Mouse (Mus musculus) embryonic fibroblast, embryonic 13.5 days (primary cell): ENCODE measurements at regions not wholly inside any gene's neighbourhood (a gene's known extent, or its start where the extent isn't known, plus 50 kb on each side); places are given as distances from the start of the nearest gene placed in this dataset.

ENCODE experiments used
- H3K27ac ChIP-seq: 2 replicates; pipeline ENCODE4 v1.5.1; 2012; ENCODE audit warnings: low read length, control low read depth, inconsistent platforms; ENCODE audit not compliant: insufficient read depth
- H3K4me1 ChIP-seq: 2 replicates; pipeline ENCODE4 v1.6.1; 2011; ENCODE audit warnings: low read length; ENCODE audit not compliant: control insufficient read depth, insufficient read depth
- H3K4me3 ChIP-seq: 2 replicates; pipeline ENCODE4 v1.5.1; 2011; ENCODE audit warnings: mild to moderate bottlenecking, control low read depth, low read length; ENCODE audit not compliant: insufficient read depth
- CTCF ChIP-seq: IDR thresholded peaks from 2 replicates; pipeline ENCODE4 v1.5.1; 2011; ENCODE audit warnings: mild to moderate bottlenecking, control low read depth, low read length, moderate library complexity, borderline replicate concordance; ENCODE audit not compliant: insufficient read depth
- POLR2A ChIP-seq: IDR thresholded peaks from 2 replicates; pipeline ENCODE4 v1.6.1; 2011; ENCODE audit warnings: low read depth, mild to moderate bottlenecking, control low read depth, low read length, moderate library complexity

- Histone ChIP-seq H3K27ac (no peak overlapping the region), H3K4me3 (no peak overlapping the region), H3K4me1 (no peaks in the 10 kb centered on the region)
- TF ChIP-seq CTCF: no peak
- no peak for TF ChIP-seq POLR2A
Observed at GRCm38 (mm10) chr4:152961677-152962076, 484.0 kb upstream of the Kcnab2 start.

- no peaks in the 10 kb centered on the region for H3K4me1 ChIP-seq
- no peak for TF ChIP-seq CTCF
- TF ChIP-seq POLR2A: no peak
Observed at GRCm38 (mm10) chr4:152959627-152960230, 482.1 kb upstream of the Kcnab2 start.

GRCm38 (mm10) chr4:152953237-152953974 is 475.7 kb upstream of the Kcnab2 start:
- Histone ChIP-seq H3K27ac (no peak overlapping the region), H3K4me3 (no peak overlapping the region), H3K4me1 (no peaks in the 10 kb centered on the region)
- TF ChIP-seq POLR2A (no peak), CTCF (no peak)

More at GRCm38 (mm10) chr4:152959627-152960230, 482.1 kb upstream of the Kcnab2 start:
- Histone ChIP-seq H3K4me3 (no peak overlapping the region), H3K27ac (no peak overlapping the region)

- no peak overlapping the region for H3K27ac ChIP-seq
- no peaks in the 10 kb centered on the region for H3K4me1 ChIP-seq
- H3K4me3 ChIP-seq: no peak overlapping the region
- TF ChIP-seq POLR2A (no peak), CTCF (no peak)
Observed at GRCm38 (mm10) chr4:152948956-152949355, 471.3 kb upstream of the Kcnab2 start.

- TF ChIP-seq CTCF (no peak), POLR2A (no peak)
- Histone ChIP-seq H3K4me3 (no peak overlapping the region), H3K27ac (no peak overlapping the region), H3K4me1 (no peaks in the 10 kb centered on the region)
Observed at GRCm38 (mm10) chr4:152941159-152941558, 463.5 kb upstream of the Kcnab2 start.

GRCm38 (mm10) chr4:152936614-152937013 is 458.9 kb upstream of the Kcnab2 start:
- Histone ChIP-seq H3K4me1 (no peaks in the 10 kb centered on the region), H3K27ac (no peak overlapping the region), H3K4me3 (no peak overlapping the region)
- TF ChIP-seq POLR2A: no peak
- no peak for TF ChIP-seq CTCF

- TF ChIP-seq CTCF (no peak), POLR2A (no peak)
- no peak overlapping the region for H3K27ac ChIP-seq
- H3K4me3 ChIP-seq: no peak overlapping the region
- H3K4me1 ChIP-seq: no peaks in the 10 kb centered on the region
Observed at GRCm38 (mm10) chr4:152935484-152935883, 457.8 kb upstream of the Kcnab2 start.

GRCm38 (mm10) chr4:152928422-152928985 is 450.8 kb upstream of the Kcnab2 start:
- Histone ChIP-seq H3K27ac (no peak overlapping the region), H3K4me3 (no peak overlapping the region), H3K4me1 (no peaks in the 10 kb centered on the region)
- no peak for TF ChIP-seq CTCF
- TF ChIP-seq POLR2A: no peak

- no peak for TF ChIP-seq POLR2A
- no peak for TF ChIP-seq CTCF
- no peaks in the 10 kb centered on the region for H3K4me1 ChIP-seq
- no peak overlapping the region for H3K27ac ChIP-seq
- no peak overlapping the region for H3K4me3 ChIP-seq
Observed at GRCm38 (mm10) chr4:152920261-152920660, 442.6 kb upstream of the Kcnab2 start.

GRCm38 (mm10) chr4:152919851-152920250 is 442.2 kb upstream of the Kcnab2 start:
- Histone ChIP-seq H3K4me1 (no peaks in the 10 kb centered on the region), H3K27ac (no peak overlapping the region), H3K4me3 (no peak overlapping the region)
- TF ChIP-seq CTCF: no peak
- TF ChIP-seq POLR2A: no peak
